11 mouse cellular contexts compared by ENCODE assay signal in genomic region chr7:31114646-31115045, GRCm38 (mm10). TPM values are rescaled to one million over a fixed set of nuclear protein-coding genes. Genes with fewer than 3 reads are reported as not detected.
DNase-seq lines count a peak whose midpoint lies in the region; ATAC-seq and TF ChIP-seq lines count a peak whose summit lies in the region.
"Had no signal": no experiment of that assay in that cellular context is flagged by ENCODE, and none has a peak within 500 bp of the region (broad histone marks: within the 10 kb centered on the region; RNA-seq: fewer than 3 reads in every experiment).

No protein-coding gene starts in this region.

- peak overlapping the region; percentile 56 for H3K4me2 ChIP-seq in intestine, embryonic 16.5 days (ENCODE audit: low read depth, low read length)
- H3K4me2 ChIP-seq in stomach, embryonic 14.5 days (replicated peaks; ENCODE audit: low read depth, low read length) = peak overlapping the region; percentile 37

- peak overlapping the region; percentile 73 for H3K9ac ChIP-seq in intestine, embryonic 16.5 days (ENCODE audit: low read depth, low read length)
- H3K9ac ChIP-seq in stomach, embryonic 14.5 days (replicated peaks; ENCODE audit: low read depth, low read length) = no peak overlapping the region
- H3K9ac ChIP-seq: neural tube, embryonic 12.5 days had no signal

- peaks cover 6% of the 10 kb centered on the region; the same call in 1 of the 2 replicates for H3K4me1 ChIP-seq in lung, adult 2 months (ENCODE audit: control insufficient read depth, insufficient read depth, low read length)
- peaks cover 18% of the 10 kb centered on the region for H3K4me1 ChIP-seq in intestine, embryonic 16.5 days (ENCODE audit: control insufficient read depth, insufficient read depth, low read length)
- H3K4me1 ChIP-seq in stomach, embryonic 14.5 days (ENCODE audit: control insufficient read depth, insufficient read depth, low read length) = peaks cover 10% of the 10 kb centered on the region; the same call in 1 of the 2 replicates
- H3K4me1 ChIP-seq in thymus, adult 2 months (replicated peaks; ENCODE audit: control insufficient read depth, insufficient read depth, low read length) = peaks cover 7% of the 10 kb centered on the region; the same call in 1 of the 2 replicates

- TF ChIP-seq POLR2A in lung, adult 2 months (IDR thresholded peaks at IDR 0.05; ENCODE audit: borderline replicate concordance, extremely low read depth, low read depth, low read length) = no peak
- no peak for TF ChIP-seq POLR2A in thymus, adult 2 months (IDR thresholded peaks at IDR 0.05; ENCODE audit: control insufficient read depth, extremely low read depth, insufficient read depth, low read length, poor library complexity)

- ATAC-seq in intestine, embryonic 16.5 days = peak; percentile 41
- peak; percentile 11; the same call in 1 of the 2 replicates for ATAC-seq in stomach, embryonic 14.5 days (ENCODE audit: insufficient number of reproducible peaks, insufficient read depth, low FRiP score, low read depth)

- no peak overlapping the region for H3K4me3 ChIP-seq in lung, adult 2 months (replicated peaks; ENCODE audit: extremely low read depth, low read depth, low read length)
- H3K4me3 ChIP-seq in intestine, embryonic 16.5 days (ENCODE audit: low read length) = peak overlapping the region; percentile 51
- H3K4me3 ChIP-seq in stomach, embryonic 14.5 days (ENCODE audit: low read depth, low read length) = peak overlapping the region; percentile 17
- H3K4me3 ChIP-seq in thymus, adult 2 months (ENCODE audit: control insufficient read depth, insufficient read depth, low read length) = no peak overlapping the region
- H3K4me3 ChIP-seq: neural tube, embryonic 12.5 days had no signal

- H3K27ac ChIP-seq in intestine, embryonic 16.5 days (ENCODE audit: low read length) = peak overlapping the region; percentile 74
- H3K27ac ChIP-seq in stomach, embryonic 14.5 days (ENCODE audit: low read length) = peak overlapping the region; percentile 63; the same call in 1 of the 2 replicates
- no peak overlapping the region for H3K27ac ChIP-seq in thymus, adult 2 months (ENCODE audit: control insufficient read depth, insufficient read depth, low read length)
- H3K27ac ChIP-seq: macrophage; neural tube, embryonic 12.5 days had no signal

- H3K27me3 ChIP-seq in intestine, embryonic 16.5 days (replicated peaks; ENCODE audit: control insufficient read depth, insufficient read depth, low read length) = no peaks in the 10 kb centered on the region
- no peaks in the 10 kb centered on the region for H3K27me3 ChIP-seq in stomach, embryonic 14.5 days (ENCODE audit: control insufficient read depth, insufficient read depth, low read length)
- H3K27me3 ChIP-seq in thymus, adult 2 months (ENCODE audit: control insufficient read depth, insufficient read depth, low read length) = no peaks in the 10 kb centered on the region

- H3K9me3 ChIP-seq in intestine, embryonic 16.5 days (ENCODE audit: control insufficient read depth, low read length) = no peaks in the 10 kb centered on the region
- no peaks in the 10 kb centered on the region for H3K9me3 ChIP-seq in stomach, embryonic 14.5 days (ENCODE audit: control insufficient read depth, low read depth, low read length)
- H3K9me3 ChIP-seq: neural tube, embryonic 12.5 days had no signal

- no peaks in the 10 kb centered on the region for H3K36me3 ChIP-seq in intestine, embryonic 16.5 days (ENCODE audit: control insufficient read depth, insufficient read depth, low read length)
- no peaks in the 10 kb centered on the region for H3K36me3 ChIP-seq in stomach, embryonic 14.5 days (ENCODE audit: control insufficient read depth, insufficient read depth, low read length)
- H3K36me3 ChIP-seq in thymus, adult 2 months (ENCODE audit: control insufficient read depth, insufficient read depth, low read length) = no peaks in the 10 kb centered on the region
- H3K36me3 ChIP-seq: neural tube, embryonic 12.5 days had no signal

- TF ChIP-seq CTCF in lung, adult 2 months (IDR thresholded peaks at IDR 0.05; ENCODE audit: insufficient read depth, low read length) = no peak
- no peak for TF ChIP-seq CTCF in thymus, adult 2 months (IDR thresholded peaks at IDR 0.05; ENCODE audit: borderline replicate concordance, control insufficient read depth, extremely low read depth, insufficient read depth, low read length, poor library complexity)

- WGBS in lung, adult 2 months = 70% methylated on average over 10 of the region's 10 CpGs
- 50% methylated on average over 10 of the region's 10 CpGs for WGBS in intestine, embryonic 16.5 days
- 57% methylated on average over 10 of the region's 10 CpGs for WGBS in stomach, embryonic 14.5 days
- WGBS in thymus, adult 2 months = 93% methylated on average over 10 of the region's 10 CpGs

- peak; percentile 25 for DNase-seq in lung, adult 2 months
- no peak for DNase-seq in lung, adult 18-20 months
- peak; percentile 80 to 85 for DNase-seq in kidney, postnatal 36 days
- no peak for DNase-seq in adrenal gland, postnatal 36 days
- DNase-seq in thymus, adult 2 months = no peak
- DNase-seq: spleen, adult 18-20 months had no signal

RNA-seq across cellular contexts. Expression of gene Hpn, which starts 0.4 kb away (rescaled TPM):
- polyA plus RNA-seq in lung, adult 2 months (2012; rRNA removed) = 30.1 and 34.5 TPM in 2 replicates
- polyA plus RNA-seq in intestine, embryonic 16.5 days (2015; fragmentation: Nextera tagmentation; extraction: Ambion mirVana) = 66.4 and 73.6 TPM in 2 replicates
- 23.0 TPM in 2 replicates for polyA plus RNA-seq in stomach, embryonic 14.5 days (2014; fragmentation: Nextera tagmentation; extraction: Ambion mirVana)
- total RNA-seq in adrenal gland, postnatal 36 days (2021) = under 1 TPM; 0.66 to 0.93 TPM
- 7.0 and 8.2 TPM in 2 replicates for polyA plus RNA-seq in thymus, adult 2 months (2012; rRNA removed)

RNA-seq across cellular contexts. Expression of gene Scn1b, which starts 12.2 kb away (rescaled TPM):
- 26.6 and 43.9 TPM in 2 replicates for polyA plus RNA-seq in lung, adult 2 months (2012; rRNA removed)
- 0.16 and 1.0 TPM in 2 replicates for polyA plus RNA-seq in intestine, embryonic 16.5 days (2015; fragmentation: Nextera tagmentation; extraction: Ambion mirVana)
- polyA plus RNA-seq in stomach, embryonic 14.5 days (2014; fragmentation: Nextera tagmentation; extraction: Ambion mirVana) = 1.2 and 1.4 TPM in 2 replicates
- 10 to 100 TPM; 16.5 to 16.7 TPM for total RNA-seq in adrenal gland, postnatal 36 days (2021)
- polyA plus RNA-seq in thymus, adult 2 months (2012; rRNA removed) = 18.7 and 21.2 TPM in 2 replicates

RNA-seq across cellular contexts. Expression of gene Fxyd3, which starts 38.1 kb away (rescaled TPM):
- polyA plus RNA-seq in lung, adult 2 months (2012; rRNA removed) = 16.4 and 43.2 TPM in 2 replicates
- polyA plus RNA-seq in intestine, embryonic 16.5 days (2015; fragmentation: Nextera tagmentation; extraction: Ambion mirVana) = 71.2 and 73.7 TPM in 2 replicates
- polyA plus RNA-seq in stomach, embryonic 14.5 days (2014; fragmentation: Nextera tagmentation; extraction: Ambion mirVana) = 458 and 479 TPM in 2 replicates
- 1 to 10 TPM; 1.5 to 2.3 TPM for total RNA-seq in adrenal gland, postnatal 36 days (2021)
- polyA plus RNA-seq in thymus, adult 2 months (2012; rRNA removed) = 23.5 and 34.7 TPM in 2 replicates
- total RNA-seq: hematopoietic stem cell, adult 5-6 weeks had no signal
- polyA plus RNA-seq: macrophage had no signal

RNA-seq across cellular contexts. Expression of gene Gramd1a, which starts 41.0 kb away (rescaled TPM):
- 103 and 113 TPM in 2 replicates for polyA plus RNA-seq in lung, adult 2 months (2012; rRNA removed)
- polyA plus RNA-seq in intestine, embryonic 16.5 days (2015; fragmentation: Nextera tagmentation; extraction: Ambion mirVana) = 38.5 and 39.7 TPM in 2 replicates
- polyA plus RNA-seq in stomach, embryonic 14.5 days (2014; fragmentation: Nextera tagmentation; extraction: Ambion mirVana) = 62.1 and 63.1 TPM in 2 replicates
- 10 to 100 TPM; 36.7 to 59.1 TPM for total RNA-seq in adrenal gland, postnatal 36 days (2021)
- 681 and 790 TPM in 2 replicates for polyA plus RNA-seq in thymus, adult 2 months (2012; rRNA removed)

RNA-seq across cellular contexts. Expression of gene Lgi4, which starts 55.5 kb away (rescaled TPM):
- 6.8 TPM in 2 replicates for polyA plus RNA-seq in lung, adult 2 months (2012; rRNA removed)
- polyA plus RNA-seq in intestine, embryonic 16.5 days (2015; fragmentation: Nextera tagmentation; extraction: Ambion mirVana) = 0.83 and 1.4 TPM in 2 replicates
- polyA plus RNA-seq in stomach, embryonic 14.5 days (2014; fragmentation: Nextera tagmentation; extraction: Ambion mirVana) = 0.78 and 1.7 TPM in 2 replicates
- total RNA-seq in adrenal gland, postnatal 36 days (2021) = 1 to 10 TPM; 2.7 to 5.4 TPM
- polyA plus RNA-seq in thymus, adult 2 months (2012; rRNA removed) = 1.1 and 1.8 TPM in 2 replicates
- total RNA-seq: hematopoietic stem cell, adult 5-6 weeks had no signal

Comparison
In these comparisons a context has a peak if more than half of its experiments do, and no peak if none do; other contexts are left out.
1. DNase-seq: peak in lung, adult 2 months (single experiment) and kidney, postnatal 36 days (2 of 2); none in lung, adult 18-20 months (0 of 2), adrenal gland, postnatal 36 days (0 of 2) and thymus, adult 2 months (single experiment).
2. H3K4me3 ChIP-seq: peak in intestine, embryonic 16.5 days (single experiment) and stomach, embryonic 14.5 days (single experiment); none in lung, adult 2 months (single experiment) and thymus, adult 2 months (single experiment).